Mouse (Mus musculus) embryonic facial prominence, embryonic 14.5 days (tissue): Measurements from ENCODE around the gene Xlr3b. TPM values are rescaled to one million over a fixed set of nuclear protein-coding genes. Genes with fewer than 3 reads are reported as not detected.
"Not testable (repeated sequence)": the region's sequence is repeated elsewhere in the genome, so short reads cannot be mapped to it uniquely, and the experiment has no call there.

Source experiments
- ATAC-seq: fragments of 200-750 bp; cut with Nextera tagmentation; 2 replicates; pipeline ENCODE4 v1.8.0; 2017; ENCODE audit warnings: low read depth, moderate number of reproducible peaks, moderate TSS enrichment
- DNase-seq: peaks from one replicate; pipeline ENCODE4 v3.0.0-alpha.2; 2015; ENCODE audit warnings: low spot score
- H3K27ac ChIP-seq: fragments of 300-500 bp; sonication (generic); replicated peaks from 2 replicates; pipeline ENCODE4 v1.5.1; 2014; ENCODE audit warnings: low read depth, mild to moderate bottlenecking, low read length, moderate library complexity
- H3K27me3 ChIP-seq: fragments of 300-500 bp; sonication (generic); replicated peaks from 2 replicates; pipeline ENCODE4 v1.6.1; 2014; ENCODE audit warnings: low read length; ENCODE audit not compliant: control insufficient read depth, insufficient read depth
- H3K36me3 ChIP-seq: fragments of 300-500 bp; sonication (generic); 2 replicates; pipeline ENCODE4 v1.6.1; 2014; ENCODE audit warnings: low read length, mixed read lengths; ENCODE audit not compliant: control insufficient read depth, insufficient read depth
- H3K4me1 ChIP-seq: fragments of 300-500 bp; sonication (generic); 2 replicates; pipeline ENCODE4 v1.6.1; 2014; ENCODE audit warnings: antibody characterized with exemption, low read length; ENCODE audit not compliant: control insufficient read depth, insufficient read depth
- H3K4me2 ChIP-seq: fragments of 300-500 bp; sonication (generic); 2 replicates; pipeline ENCODE4 v1.6.1; 2014; ENCODE audit warnings: low read depth, mild to moderate bottlenecking, low read length, moderate library complexity, mixed read lengths
- H3K4me3 ChIP-seq: fragments of 300-500 bp; sonication (generic); 2 replicates; pipeline ENCODE4 v1.5.1; 2014; ENCODE audit warnings: low read depth, mild to moderate bottlenecking, low read length
- H3K9ac ChIP-seq: fragments of 300-500 bp; sonication (generic); 2 replicates; pipeline ENCODE4 v1.6.1; 2014; ENCODE audit warnings: low read depth, mild to moderate bottlenecking, low read length, moderate library complexity, mixed read lengths
- H3K9me3 ChIP-seq: fragments of 300-500 bp; sonication (generic); 2 replicates; pipeline ENCODE4 v1.6.1; 2016; ENCODE audit warnings: low read length; ENCODE audit not compliant: control insufficient read depth
- WGBS: fragments of 180-500 bp; shearing (Covaris S2); extraction: QIAGEN DNeasy Blood & Tissue Kit; methylation state at CpG from one replicate; pipeline ENCODE4 v1.1.7; 2014; 5-methylcytosine and 5-hydroxymethylcytosine counted together
- polyA plus RNA-seq: library from polyadenylated mRNA; unstranded; fragments of >200 nt; fragmentation: Nextera tagmentation; extraction: Ambion mirVana; gene quantifications from 2 replicates; pipeline ENCODE4 v1.2.1, GENCODE M21; 2014

The Xlr3b gene
- 8.8 and 23.2 TPM in 2 replicates for polyA plus RNA-seq

DNA sequence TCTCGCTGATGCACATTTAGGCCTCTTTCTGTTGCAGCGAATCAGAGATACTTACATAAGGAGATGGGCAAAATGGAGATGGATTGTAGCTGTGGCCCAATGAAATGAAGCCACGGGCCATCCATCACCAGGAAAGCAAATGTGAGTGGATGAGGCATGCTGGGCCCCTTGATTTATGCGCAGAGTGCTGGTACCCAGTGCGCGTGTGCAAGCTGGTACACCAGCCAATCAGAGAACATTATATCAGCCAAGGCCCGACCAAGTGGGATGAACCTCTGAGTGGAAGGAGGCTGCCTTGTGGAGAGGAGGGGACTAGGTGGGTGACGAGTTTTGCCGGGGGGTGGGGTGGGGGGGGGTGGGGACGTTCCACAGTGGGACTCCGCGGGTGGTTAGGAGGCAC is at the start of gene Xlr3b:
Gene Xlr3b (plus strand): TSS at position 274 of the 400 bp plus-strand sequence.
- not testable (repeated sequence) for H3K9ac ChIP-seq, H3K4me2 ChIP-seq, ATAC-seq, H3K4me1 ChIP-seq, H3K9me3 ChIP-seq, H3K27me3 ChIP-seq, H3K27ac ChIP-seq, DNase-seq, H3K4me3 ChIP-seq, H3K36me3 ChIP-seq
- 77% methylated on average over 8 of the region's 12 CpGs for WGBS

DNA sequence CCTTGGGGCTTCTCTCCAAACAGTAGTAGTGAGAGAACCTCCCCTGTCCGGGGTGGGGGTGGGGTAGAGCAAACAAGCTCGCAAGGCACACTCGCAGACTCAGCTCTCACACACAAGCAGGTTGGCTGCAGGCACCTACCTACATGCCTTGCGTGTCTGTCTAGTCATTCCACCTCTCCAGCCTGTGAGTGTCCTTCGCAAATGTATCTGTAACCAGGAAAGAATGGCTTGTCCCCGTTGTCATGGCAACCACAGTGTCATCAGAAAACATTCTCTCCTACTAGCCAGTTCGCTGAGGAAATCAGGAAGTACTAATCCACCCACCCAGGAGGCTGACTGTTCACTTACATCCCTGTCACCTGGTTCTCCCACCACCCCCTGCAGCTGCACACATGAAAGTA is 48.8 kb upstream of the Xlr3b start:
- H3K27ac ChIP-seq, H3K27me3 ChIP-seq, DNase-seq, H3K4me2 ChIP-seq, H3K4me3 ChIP-seq, H3K36me3 ChIP-seq, H3K4me1 ChIP-seq, H3K9me3 ChIP-seq, H3K9ac ChIP-seq: not testable (repeated sequence)
- peak; percentile 41; the same call in 1 of the 2 replicates for ATAC-seq
- WGBS: no CpG with 5 or more reads among the region's 7 CpGs

DNA sequence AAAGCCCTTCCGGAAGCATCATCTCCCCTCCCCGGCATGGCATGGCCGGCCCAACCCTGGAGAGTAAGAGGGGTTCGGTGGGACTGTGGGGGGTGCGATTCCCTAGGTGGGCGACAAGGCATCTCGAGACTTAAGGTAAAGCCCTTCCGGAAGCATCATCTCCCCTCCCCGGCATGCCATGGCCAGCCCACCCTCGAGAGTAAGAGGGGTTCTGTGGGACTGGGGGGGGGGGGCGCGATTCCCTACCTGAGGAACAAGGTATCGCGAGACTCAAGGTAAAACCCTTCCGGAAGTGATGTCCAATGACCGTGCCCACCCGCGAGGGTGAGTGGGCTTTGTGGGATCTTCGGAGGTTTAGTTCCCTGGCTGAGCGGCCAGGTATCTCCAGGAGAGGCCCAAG is 43.5 kb upstream of the Xlr3b start, which contains the start of gene Xlr5b:
Gene Xlr5b (plus strand): TSS at position 301 of the 400 bp plus-strand sequence.
- no CpG with 5 or more reads among the region's 20 CpGs for WGBS
- not testable (repeated sequence) for DNase-seq, H3K27me3 ChIP-seq, H3K4me3 ChIP-seq, ATAC-seq, H3K4me1 ChIP-seq, H3K4me2 ChIP-seq, H3K27ac ChIP-seq, H3K36me3 ChIP-seq, H3K9me3 ChIP-seq, H3K9ac ChIP-seq

DNA sequence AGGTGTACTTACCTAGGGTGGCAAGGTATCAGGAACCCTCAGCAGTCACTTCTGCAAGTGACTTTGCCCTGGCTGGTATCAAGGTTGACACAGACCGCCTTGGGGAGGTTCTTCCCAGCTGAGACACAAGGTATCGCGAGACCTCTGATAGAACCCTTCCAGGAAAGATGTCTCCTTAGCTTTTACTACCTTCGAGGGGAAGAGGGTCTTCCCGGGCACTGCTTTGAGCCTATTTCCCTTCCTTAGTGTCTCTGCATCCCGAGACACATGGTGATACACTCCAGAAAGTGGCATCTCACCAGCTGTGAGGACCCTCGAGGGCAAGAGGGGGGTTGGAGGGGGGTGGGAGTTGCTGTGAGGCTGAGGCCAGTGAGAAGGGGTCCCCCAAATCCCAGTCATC is 42.7 kb upstream of the Xlr3b start, which contains the start of gene DXBay18:
Gene DXBay18 (minus strand): TSS at position 101 of the 400 bp plus-strand sequence.
- not testable (repeated sequence) for H3K4me1 ChIP-seq, H3K27ac ChIP-seq, H3K9ac ChIP-seq, DNase-seq, H3K36me3 ChIP-seq, ATAC-seq, H3K9me3 ChIP-seq, H3K27me3 ChIP-seq, H3K4me2 ChIP-seq, H3K4me3 ChIP-seq
- WGBS: no CpG with 5 or more reads among the region's 7 CpGs

DNA sequence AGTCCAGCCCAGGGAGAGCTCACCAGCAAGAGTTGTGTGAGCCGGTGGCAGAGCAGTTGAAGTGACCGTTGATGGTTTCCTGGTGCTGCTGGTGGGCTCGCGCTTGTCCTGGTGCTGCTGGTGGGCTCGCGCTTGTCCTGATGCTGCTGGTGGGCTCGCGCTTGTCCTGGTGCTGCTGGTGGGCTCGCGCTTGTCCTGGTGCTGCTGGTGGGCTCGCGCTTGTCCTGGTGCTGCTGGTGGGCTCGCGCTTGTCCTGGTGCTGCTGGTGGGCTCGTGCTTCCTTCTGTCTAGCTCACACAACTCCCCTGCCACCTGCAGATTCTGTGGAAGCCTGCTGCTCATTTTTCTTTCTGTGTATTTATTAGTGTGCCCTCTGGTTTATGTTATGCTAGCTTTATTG is 15.1 kb upstream of the Xlr3b start, which contains the start of gene Spin2d:
Gene Spin2d (minus strand): TSS at position 101 of the 400 bp plus-strand sequence.
- not testable (repeated sequence) for H3K4me2 ChIP-seq, H3K4me1 ChIP-seq, H3K27ac ChIP-seq, H3K27me3 ChIP-seq, H3K9ac ChIP-seq, H3K9me3 ChIP-seq, H3K4me3 ChIP-seq, ATAC-seq, DNase-seq, H3K36me3 ChIP-seq
- 82% methylated on average over 2 of the region's 15 CpGs for WGBS

DNA sequence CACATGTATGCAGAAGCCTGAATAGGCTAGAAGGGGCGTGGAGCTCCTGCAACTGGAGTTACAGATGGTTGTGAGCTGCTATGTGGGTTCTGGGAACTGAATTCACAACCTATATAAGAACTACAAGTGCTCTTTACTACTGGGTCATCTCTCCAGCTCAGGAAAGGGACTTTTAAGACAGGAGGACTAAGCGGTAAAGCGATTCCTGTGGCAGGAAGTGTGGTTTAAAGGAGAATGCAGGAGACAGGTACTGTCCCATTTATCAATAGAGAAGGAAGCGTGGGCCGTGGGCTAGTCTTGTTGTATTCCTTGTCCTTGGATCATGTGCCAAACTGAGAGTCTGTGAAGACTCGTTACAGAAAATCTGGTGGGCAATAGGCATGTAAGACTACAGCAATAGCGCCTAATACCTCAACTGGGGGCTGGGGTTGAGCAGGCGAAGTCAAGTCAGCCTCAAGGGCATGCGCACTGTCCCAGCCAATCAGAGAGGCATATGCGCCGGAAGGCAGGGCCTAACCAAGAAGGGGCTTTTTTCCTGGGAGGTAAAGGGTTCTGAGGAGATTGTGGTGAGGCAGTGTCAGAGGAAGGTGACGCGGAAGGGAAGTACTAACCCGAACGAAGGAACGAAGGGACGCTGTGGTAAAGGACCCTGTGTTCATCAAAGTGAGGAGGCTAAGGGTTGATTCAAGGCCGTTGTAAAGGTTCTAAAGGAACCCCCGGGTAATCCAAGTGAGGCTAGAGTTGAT is 22.0 kb downstream of the Xlr3b start, which contains the start of gene Xlr4b:
Gene Xlr4b (plus strand): TSS at position 515 of the 746 bp plus-strand sequence.
- not testable (repeated sequence) for H3K27me3 ChIP-seq, H3K36me3 ChIP-seq, H3K27ac ChIP-seq, DNase-seq, H3K9me3 ChIP-seq, ATAC-seq, H3K9ac ChIP-seq, H3K4me3 ChIP-seq, H3K4me1 ChIP-seq, H3K4me2 ChIP-seq
- WGBS: 79% methylated on average over 12 of the region's 19 CpGs

DNA sequence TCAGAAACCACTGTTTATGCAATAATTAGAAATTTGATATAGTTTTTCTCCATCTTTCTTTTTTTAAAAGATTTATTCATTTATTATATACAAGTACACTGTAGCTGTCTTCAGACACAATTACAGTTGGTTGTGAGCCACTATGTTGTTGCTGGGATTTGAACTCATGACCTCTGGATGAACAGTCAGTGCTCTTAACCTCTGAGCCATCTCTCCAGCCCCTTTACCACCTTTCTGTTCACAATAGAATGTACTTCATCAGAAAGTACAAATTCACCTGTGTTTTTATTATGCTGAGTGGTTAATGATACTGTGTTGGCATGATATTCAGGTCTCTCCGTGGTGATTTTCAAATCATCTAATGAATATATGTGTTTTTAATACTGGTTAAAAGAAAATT is 33.4 kb downstream of the Xlr3b start:
- Histone ChIP-seq H3K27me3 (peaks cover 6% of the 10 kb centered on the region), H3K27ac (no peak overlapping the region), H3K9ac (no peak overlapping the region), H3K36me3 (no peaks in the 10 kb centered on the region), H3K4me2 (no peak overlapping the region), H3K4me1 (no peaks in the 10 kb centered on the region), H3K9me3 (no peaks in the 10 kb centered on the region), H3K4me3 (no peak overlapping the region)
- no peak for ATAC-seq
- WGBS: 51% methylated on average over 1 of the region's 1 CpGs
- DNase-seq: no peak

DNA sequence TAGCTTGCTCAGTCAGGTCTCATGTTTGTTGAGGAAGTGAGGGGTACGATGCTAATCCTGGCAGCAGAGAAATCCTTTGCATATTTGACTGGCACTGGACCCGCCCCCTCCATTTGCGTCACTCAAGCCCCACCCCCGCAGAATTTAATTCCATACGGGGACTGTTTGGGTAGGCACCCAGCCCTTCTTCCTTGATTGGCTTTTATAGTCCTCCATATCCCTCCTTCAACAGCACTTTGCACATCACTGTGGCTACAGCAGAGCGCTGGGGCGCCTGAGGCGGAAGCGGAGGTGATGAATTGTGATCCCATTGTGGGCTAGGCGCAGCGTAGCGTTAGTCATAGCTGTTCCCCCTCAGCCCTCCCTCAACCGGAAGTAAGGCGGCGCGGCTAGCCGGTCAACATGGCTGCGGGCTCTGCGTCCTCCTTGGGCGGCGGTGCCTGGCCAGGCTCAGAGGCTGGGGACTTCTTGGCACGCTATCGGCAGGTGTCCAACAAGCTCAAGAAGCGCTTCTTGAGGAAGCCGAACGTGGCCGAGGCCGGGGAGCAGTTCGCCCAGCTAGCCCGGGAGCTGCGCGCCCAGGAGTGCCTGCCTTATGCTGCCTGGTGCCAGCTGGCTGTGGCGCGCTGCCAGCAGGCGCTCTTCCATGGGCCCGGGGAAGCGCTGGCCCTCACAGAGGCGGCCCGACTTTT is 36.1 kb downstream of the Xlr3b start, which contains the start of gene F8a:
Gene F8a (plus strand): TSS at position 378 of the 692 bp plus-strand sequence.
- no peaks in the 10 kb centered on the region for H3K4me1 ChIP-seq
- peaks cover 6% of the 10 kb centered on the region for H3K27me3 ChIP-seq
- peak; percentile 87 for DNase-seq
- peak within 1 kb of the TSS; percentile 75 for H3K4me2 ChIP-seq
- peak within 1 kb of the TSS; percentile 58 for H3K4me3 ChIP-seq
- peak within 1 kb of the TSS; percentile 88 for H3K27ac ChIP-seq
- WGBS: 24% methylated on average over 23 of the region's 39 CpGs
- no peaks in the 10 kb centered on the region for H3K9me3 ChIP-seq
- H3K9ac ChIP-seq: peak within 1 kb of the TSS; percentile 69
- no peaks in the 10 kb centered on the region for H3K36me3 ChIP-seq
- peak; percentile 95 for ATAC-seq
